Mouse (Mus musculus): Measurements from ENCODE around the gene Hmox1. TPM values are rescaled to one million over a fixed set of nuclear protein-coding genes. Genes with fewer than 3 reads are reported as not detected.

The Hmox1 gene
- polyA plus RNA-seq (2015; fragmentation: Nextera tagmentation; extraction: Ambion mirVana): 38.2 and 39.0 TPM in 2 replicates

GRCm38 (mm10) chr8:75093399-75094156, at the start of gene Hmox1:
Hmox1 (plus strand) TSS chr8:75093621.
- Histone ChIP-seq H3K4me1 (peaks cover 22% of the 10 kb centered on the region), H3K36me3 (peaks cover 15% of the 10 kb centered on the region), H3K27ac (peak within 1 kb of the TSS; percentile 42; the same call in 1 of the 2 replicates), H3K9me3 (no peaks in the 10 kb centered on the region), H3K27me3 (no peaks in the 10 kb centered on the region), H3K4me3 (peak within 1 kb of the TSS; percentile 53), H3K4me2 (peak within 1 kb of the TSS; percentile 71), H3K9ac (peak within 1 kb of the TSS; percentile 55)
- peak; percentile 89 for ATAC-seq (ENCODE audit: borderline replicate concordance, extremely low read depth, low FRiP score, low TSS enrichment)
- under 1% methylated on average over 36 of the region's 36 CpGs for WGBS

DNA sequence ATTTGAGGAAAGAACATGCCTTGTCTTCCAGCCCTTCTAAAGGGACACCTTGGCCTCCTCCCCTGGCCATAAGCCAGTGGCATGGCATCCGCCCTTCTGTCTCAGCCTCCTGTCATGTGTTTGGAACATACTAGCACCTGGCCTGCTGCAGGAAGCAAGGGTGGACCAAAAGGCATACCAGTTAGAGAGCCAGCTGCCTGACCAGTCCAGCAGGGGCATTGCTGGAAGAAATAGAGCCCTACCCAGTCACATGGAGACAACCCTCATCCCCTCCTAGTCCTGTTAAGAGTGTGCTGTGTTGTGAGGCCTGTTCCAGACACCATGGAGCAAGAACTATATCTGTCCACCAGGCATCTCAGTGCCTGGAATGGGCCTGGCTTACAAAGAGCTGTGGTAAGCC, 47.1 kb upstream of the Hmox1 start:
- Histone ChIP-seq H3K27me3 (no peaks in the 10 kb centered on the region), H3K4me2 (no peak overlapping the region), H3K9me3 (no peaks in the 10 kb centered on the region), H3K9ac (no peak overlapping the region), H3K36me3 (no peaks in the 10 kb centered on the region), H3K4me1 (no peaks in the 10 kb centered on the region), H3K27ac (no peak overlapping the region), H3K4me3 (no peak overlapping the region)
- no peak for ATAC-seq (ENCODE audit: borderline replicate concordance, extremely low read depth, low FRiP score, low TSS enrichment)
- WGBS: 76% methylated on average over 1 of the region's 1 CpGs

DNA sequence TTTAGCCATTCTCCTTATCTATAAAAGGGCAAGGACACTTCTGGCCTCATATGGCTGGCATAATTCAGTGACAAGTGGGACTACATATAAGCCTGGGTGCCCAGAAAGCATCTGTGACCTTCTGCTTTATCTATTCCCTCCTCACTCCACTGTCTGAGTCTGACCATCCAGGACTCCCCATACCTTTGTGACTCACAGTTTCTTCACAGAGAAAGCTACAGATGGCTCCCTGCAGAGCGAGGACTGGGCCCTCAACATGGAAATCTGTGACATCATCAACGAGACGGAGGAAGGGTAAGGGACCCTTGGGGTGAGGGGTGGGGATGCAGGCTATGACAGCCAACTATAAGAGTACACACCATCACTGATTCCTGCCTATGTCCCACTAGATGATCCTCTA, 45.6 kb upstream of the Hmox1 start:
- H3K4me2 ChIP-seq: no peak overlapping the region
- H3K27ac ChIP-seq: no peak overlapping the region
- H3K27me3 ChIP-seq: no peaks in the 10 kb centered on the region
- ATAC-seq (ENCODE audit: borderline replicate concordance, extremely low read depth, low FRiP score, low TSS enrichment): no peak
- H3K36me3 ChIP-seq: no peaks in the 10 kb centered on the region
- no peaks in the 10 kb centered on the region for H3K4me1 ChIP-seq
- H3K4me3 ChIP-seq: no peak overlapping the region
- no peak overlapping the region for H3K9ac ChIP-seq
- no peaks in the 10 kb centered on the region for H3K9me3 ChIP-seq
- WGBS: 90% methylated on average over 3 of the region's 3 CpGs

- no peaks in the 10 kb centered on the region for H3K9me3 ChIP-seq
Measured at GRCm38 (mm10) chr8:75053342-75053741, 40.1 kb upstream of the Hmox1 start.

GRCm38 (mm10) chr8:75055673-75056072, 37.7 kb upstream of the Hmox1 start:
- 93% methylated on average over 2 of the region's 2 CpGs for WGBS
- Histone ChIP-seq H3K4me3 (no peak overlapping the region), H3K27ac (no peak overlapping the region)

More at GRCm38 (mm10) chr8:75053342-75053741, 40.1 kb upstream of the Hmox1 start:
- no peak overlapping the region for H3K9ac ChIP-seq
- no peak for ATAC-seq (ENCODE audit: borderline replicate concordance, extremely low read depth, low FRiP score, low TSS enrichment)
- no peak overlapping the region for H3K4me3 ChIP-seq
- H3K4me1 ChIP-seq: no peaks in the 10 kb centered on the region
- 90% methylated on average over 4 of the region's 4 CpGs for WGBS
- no peaks in the 10 kb centered on the region for H3K27me3 ChIP-seq
- H3K27ac ChIP-seq: no peak overlapping the region
- no peak overlapping the region for H3K4me2 ChIP-seq
- no peaks in the 10 kb centered on the region for H3K36me3 ChIP-seq

GRCm38 (mm10) chr8:75060022-75060421, 33.4 kb upstream of the Hmox1 start:
- 72% methylated on average over 6 of the region's 6 CpGs for WGBS
- H3K9ac ChIP-seq: no peak overlapping the region
- H3K4me3 ChIP-seq: no peak overlapping the region
- ATAC-seq (ENCODE audit: borderline replicate concordance, extremely low read depth, low FRiP score, low TSS enrichment): no peak
- no peaks in the 10 kb centered on the region for H3K4me1 ChIP-seq
- H3K27me3 ChIP-seq: no peaks in the 10 kb centered on the region
- H3K36me3 ChIP-seq: no peaks in the 10 kb centered on the region; the same call in 1 of the 2 replicates
- no peak overlapping the region for H3K27ac ChIP-seq
- H3K9me3 ChIP-seq: no peaks in the 10 kb centered on the region
- no peak overlapping the region for H3K4me2 ChIP-seq

More at GRCm38 (mm10) chr8:75055673-75056072, 37.7 kb upstream of the Hmox1 start:
- no peaks in the 10 kb centered on the region for H3K9me3 ChIP-seq
- H3K4me2 ChIP-seq: no peak overlapping the region
- no peaks in the 10 kb centered on the region for H3K36me3 ChIP-seq
- H3K27me3 ChIP-seq: no peaks in the 10 kb centered on the region
- no peaks in the 10 kb centered on the region for H3K4me1 ChIP-seq
- no peak for ATAC-seq (ENCODE audit: borderline replicate concordance, extremely low read depth, low FRiP score, low TSS enrichment)
- H3K9ac ChIP-seq: no peak overlapping the region

DNA sequence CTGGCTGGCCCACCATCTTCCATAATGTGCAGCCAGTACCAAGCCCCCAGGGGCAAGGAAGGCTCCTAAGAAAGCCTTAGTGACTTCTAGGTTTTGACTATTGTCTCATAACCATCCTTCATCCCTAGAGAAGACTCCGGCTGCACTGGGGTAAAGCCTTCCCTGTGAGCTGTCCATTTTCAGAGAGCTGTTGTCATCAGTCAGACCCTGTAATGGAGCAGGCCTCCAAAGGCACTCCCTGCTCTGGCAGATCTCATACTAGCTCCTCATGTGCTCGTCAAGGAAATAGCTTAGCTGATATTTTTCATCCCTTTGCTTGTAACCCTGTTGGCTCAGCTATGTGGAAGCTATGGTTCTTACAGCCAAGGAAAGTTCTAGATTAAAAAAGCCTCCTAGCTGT, 32.6 kb upstream of the Hmox1 start:
- H3K9ac ChIP-seq: no peak overlapping the region
- 75% methylated on average over 2 of the region's 2 CpGs for WGBS
- no peak overlapping the region for H3K27ac ChIP-seq
- ATAC-seq (ENCODE audit: borderline replicate concordance, extremely low read depth, low FRiP score, low TSS enrichment): no peak
- H3K4me1 ChIP-seq: no peaks in the 10 kb centered on the region
- no peak overlapping the region for H3K4me2 ChIP-seq
- H3K27me3 ChIP-seq: no peaks in the 10 kb centered on the region
- no peaks in the 10 kb centered on the region for H3K9me3 ChIP-seq
- H3K36me3 ChIP-seq: no peaks in the 10 kb centered on the region; the same call in 1 of the 2 replicates
- H3K4me3 ChIP-seq: no peak overlapping the region

DNA sequence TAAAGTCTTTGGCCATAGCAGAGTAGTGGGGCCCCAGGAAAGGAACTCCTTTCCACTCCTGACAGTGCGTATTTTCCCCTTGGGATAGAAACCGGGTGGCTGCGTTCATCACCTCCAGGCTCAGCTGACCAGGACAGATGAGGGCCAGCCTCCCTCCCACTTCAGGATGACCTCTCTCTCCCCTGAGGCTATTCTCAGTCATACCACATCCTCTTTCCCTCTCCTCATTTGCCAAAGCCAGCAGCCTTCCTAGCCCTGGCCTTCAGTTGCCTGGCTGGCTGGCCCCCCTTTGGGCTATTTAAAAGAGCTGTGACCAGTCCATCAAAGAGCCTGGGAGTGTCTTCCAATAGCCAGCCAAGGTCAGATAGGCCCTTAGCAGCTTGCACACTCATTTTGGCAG, 30.1 kb upstream of the Hmox1 start:
- ATAC-seq (ENCODE audit: borderline replicate concordance, extremely low read depth, low FRiP score, low TSS enrichment): no peak
- no peaks in the 10 kb centered on the region for H3K9me3 ChIP-seq
- no peak overlapping the region for H3K4me3 ChIP-seq
- H3K36me3 ChIP-seq: no peaks in the 10 kb centered on the region; the same call in 1 of the 2 replicates
- no peaks in the 10 kb centered on the region for H3K27me3 ChIP-seq
- no peak overlapping the region for H3K27ac ChIP-seq
- H3K4me2 ChIP-seq: no peak overlapping the region
- H3K9ac ChIP-seq: no peak overlapping the region
- no peaks in the 10 kb centered on the region for H3K4me1 ChIP-seq
- WGBS: 73% methylated on average over 3 of the region's 3 CpGs

GRCm38 (mm10) chr8:75064790-75065189, 28.6 kb upstream of the Hmox1 start:
- no peak for ATAC-seq (ENCODE audit: borderline replicate concordance, extremely low read depth, low FRiP score, low TSS enrichment)
- Histone ChIP-seq H3K4me1 (no peaks in the 10 kb centered on the region), H3K27ac (no peak overlapping the region), H3K4me3 (no peak overlapping the region), H3K9me3 (no peaks in the 10 kb centered on the region), H3K9ac (no peak overlapping the region), H3K36me3 (no peaks in the 10 kb centered on the region; the same call in 1 of the 2 replicates), H3K4me2 (no peak overlapping the region), H3K27me3 (no peaks in the 10 kb centered on the region)
- WGBS: 78% methylated on average over 3 of the region's 3 CpGs

DNA sequence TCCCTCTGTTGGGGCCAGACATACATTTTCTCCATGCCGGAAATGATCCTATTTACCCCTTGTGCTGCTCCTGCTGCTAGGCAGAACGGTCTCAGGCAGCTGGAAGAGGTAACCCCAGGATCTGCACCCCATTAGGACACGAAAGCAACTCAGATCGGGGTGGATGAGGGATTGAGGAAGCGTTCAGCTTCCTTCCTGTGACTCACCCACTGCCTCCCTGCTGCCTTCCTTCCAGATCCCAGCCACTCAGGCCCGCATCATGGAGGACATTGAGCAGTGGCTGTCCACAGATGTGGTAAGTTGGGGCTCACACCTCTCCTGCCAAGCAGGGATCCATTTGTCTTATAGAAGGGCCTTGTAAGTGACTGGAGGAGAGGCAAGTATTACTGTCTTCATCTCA, 26.1 kb upstream of the Hmox1 start:
- H3K9ac ChIP-seq: no peak overlapping the region
- no peaks in the 10 kb centered on the region for H3K27me3 ChIP-seq
- H3K27ac ChIP-seq: no peak overlapping the region
- WGBS: 59% methylated on average over 6 of the region's 6 CpGs
- H3K4me2 ChIP-seq: no peak overlapping the region
- no peaks in the 10 kb centered on the region for H3K4me1 ChIP-seq
- ATAC-seq (ENCODE audit: borderline replicate concordance, extremely low read depth, low FRiP score, low TSS enrichment): no peak
- no peaks in the 10 kb centered on the region for H3K9me3 ChIP-seq
- no peak overlapping the region for H3K4me3 ChIP-seq
- no peaks in the 10 kb centered on the region; the same call in 1 of the 2 replicates for H3K36me3 ChIP-seq

DNA sequence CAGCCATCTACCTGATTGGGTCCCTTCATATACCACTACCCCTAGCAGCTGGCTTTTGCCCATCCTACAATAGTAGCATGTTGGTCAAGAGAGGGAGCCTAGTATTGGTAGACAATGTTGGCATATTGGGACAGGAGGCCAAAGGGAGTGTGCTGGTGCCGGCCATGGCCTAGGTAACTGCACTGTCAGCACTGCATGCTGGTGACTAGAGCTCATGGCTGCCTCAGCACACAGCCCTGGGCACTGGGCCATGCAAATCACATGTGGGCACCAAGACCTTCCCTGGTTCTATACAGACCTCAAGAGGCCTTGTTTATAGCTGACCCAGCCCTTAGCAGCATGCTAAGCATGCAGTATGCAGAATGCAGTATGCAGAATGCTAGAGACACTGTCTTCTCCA, 23.1 kb upstream of the Hmox1 start:
- ATAC-seq (ENCODE audit: borderline replicate concordance, extremely low read depth, low FRiP score, low TSS enrichment): no peak
- Histone ChIP-seq H3K4me2 (no peak overlapping the region), H3K27ac (no peak overlapping the region), H3K4me3 (no peak overlapping the region), H3K9me3 (no peaks in the 10 kb centered on the region), H3K4me1 (no peaks in the 10 kb centered on the region), H3K9ac (no peak overlapping the region), H3K27me3 (no peaks in the 10 kb centered on the region), H3K36me3 (no peaks in the 10 kb centered on the region)
- 78% methylated on average over 1 of the region's 1 CpGs for WGBS

GRCm38 (mm10) chr8:75071627-75072346, 21.6 kb upstream of the Hmox1 start:
- H3K36me3 ChIP-seq: no peaks in the 10 kb centered on the region
- no peaks in the 10 kb centered on the region for H3K27me3 ChIP-seq
- no peaks in the 10 kb centered on the region for H3K9me3 ChIP-seq
- 18% methylated on average over 4 of the region's 4 CpGs for WGBS
- H3K27ac ChIP-seq: no peak overlapping the region
- no peak overlapping the region for H3K9ac ChIP-seq
- no peak overlapping the region for H3K4me2 ChIP-seq
- ATAC-seq (ENCODE audit: borderline replicate concordance, extremely low read depth, low FRiP score, low TSS enrichment): peak; percentile 58
- no peak overlapping the region for H3K4me3 ChIP-seq
- H3K4me1 ChIP-seq: no peaks in the 10 kb centered on the region

All from lung, embryonic 15.5 days (tissue).